Mouse (Mus musculus) layer of hippocampus, adult 2 months (tissue): ENCODE measurements around the gene Msh6. TPM values are rescaled to one million over a fixed set of nuclear protein-coding genes. Genes with fewer than 3 reads are reported as not detected.
"Not testable (repeated sequence)": the region's sequence is repeated elsewhere in the genome, so short reads cannot be mapped to it uniquely, and the experiment has no call there.

ENCODE experiments used
- DNase-seq, 2 experiments: peaks; one replicate each; pipeline ENCODE4 v3.0.0; 2022; ENCODE audit warnings: low spot score in 2 of 2
- H3K27ac ChIP-seq: fragments of 200-600 bp; 2 replicates; pipeline ENCODE4 v1.8.1; 2022
- H3K4me3 ChIP-seq: fragments of 200-600 bp; 2 replicates; pipeline ENCODE4 v1.8.1; 2022; ENCODE audit warnings: mild to moderate bottlenecking
- CTCF ChIP-seq: fragments of 200-600 bp; conservative IDR thresholded peaks from 2 replicates; pipeline ENCODE4 v1.8.1; 2022; ENCODE audit warnings: antibody characterized with exemption, mild to moderate bottlenecking, moderate library complexity
- total RNA-seq, 2 experiments: library from RNA; stranded (reverse); gene quantifications; 2 replicates each; pipeline ENCODE4 v1.2.3; 2021

Gene Msh6
- total RNA-seq, 2 experiments from 2014 or later: 13.5 to 16.4 TPM

DNA sequence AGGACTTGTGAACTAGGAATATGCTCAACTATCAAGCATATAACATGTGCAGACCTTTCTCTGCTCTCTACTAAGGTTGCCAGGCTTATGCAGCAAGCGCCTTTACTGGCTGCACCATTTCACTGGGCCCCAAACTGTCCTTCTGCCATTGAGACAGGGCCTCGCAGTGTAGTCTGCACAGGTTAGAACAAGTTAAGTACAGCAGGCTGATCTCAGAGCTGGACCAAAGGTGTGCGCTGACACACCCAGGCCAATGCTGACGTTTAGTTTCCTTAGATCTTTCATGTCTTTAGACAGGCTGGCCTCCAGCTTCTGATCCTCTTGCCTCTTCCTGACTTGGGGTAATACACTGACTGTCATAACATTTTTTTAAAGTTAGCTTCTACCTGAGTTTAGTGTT, 22.9 kb downstream of the Msh6 start:
- no peak overlapping the region for H3K4me3 ChIP-seq
- H3K27ac ChIP-seq: no peak overlapping the region
- no peak for TF ChIP-seq CTCF
- no peak for DNase-seq

- no peak for DNase-seq
- no peak overlapping the region for H3K27ac ChIP-seq
- H3K4me3 ChIP-seq: no peak overlapping the region
- TF ChIP-seq CTCF: no peak
Observed at GRCm38 (mm10) chr17:88004892-88005291, 30.0 kb downstream of the Msh6 start.

DNA sequence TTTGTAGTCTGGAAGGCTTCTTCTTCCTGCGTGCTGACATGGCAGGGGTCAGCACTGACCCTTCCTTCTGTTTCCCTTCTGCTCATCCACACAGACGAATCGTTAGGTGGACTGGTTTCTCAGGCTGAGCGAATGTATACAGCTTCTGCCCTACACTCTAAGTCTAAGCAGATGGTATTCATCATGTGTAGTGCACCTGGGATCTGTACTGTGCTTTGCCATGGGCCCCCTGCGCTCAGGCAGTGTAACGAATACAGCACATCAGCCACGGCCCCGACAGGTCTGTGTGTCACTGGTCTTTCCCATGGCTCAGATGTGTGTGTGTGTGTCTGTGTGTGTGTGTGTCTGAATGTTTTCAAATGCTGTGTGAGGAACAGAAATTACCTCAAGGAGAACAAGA, 32.1 kb downstream of the Msh6 start:
- DNase-seq: no peak
- TF ChIP-seq CTCF: no peak
- no peak overlapping the region for H3K27ac ChIP-seq
- no peak overlapping the region for H3K4me3 ChIP-seq

- Histone ChIP-seq H3K4me3 (no peak overlapping the region), H3K27ac (no peak overlapping the region)
- no peak for DNase-seq
- TF ChIP-seq CTCF: no peak
Observed at GRCm38 (mm10) chr17:88014456-88014855, 39.6 kb downstream of the Msh6 start.

DNA sequence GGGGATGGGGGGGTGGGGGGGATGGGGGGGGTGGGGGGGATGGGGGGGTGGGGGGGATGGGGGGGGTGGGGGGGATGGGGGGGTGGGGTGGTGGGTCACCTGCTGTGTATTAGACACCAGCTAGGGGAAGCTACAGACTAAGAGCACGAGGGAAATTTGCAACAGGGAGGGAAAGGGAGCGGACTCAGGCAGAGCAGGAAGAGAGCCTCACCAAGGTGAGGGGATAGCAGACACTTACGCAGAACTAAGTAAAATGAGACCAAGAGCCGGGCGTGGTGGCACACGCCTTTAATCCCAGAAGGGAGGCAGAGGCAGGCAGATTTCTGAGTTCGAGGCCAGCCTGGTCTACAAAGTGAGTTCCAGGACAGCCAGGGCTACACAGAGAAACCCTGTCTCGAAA, 41.2 kb downstream of the Msh6 start:
- DNase-seq, H3K27ac ChIP-seq, H3K4me3 ChIP-seq: not testable (repeated sequence)

- Histone ChIP-seq H3K4me3 (no peak overlapping the region), H3K27ac (no peak overlapping the region)
- DNase-seq: no peak
- no peak for TF ChIP-seq CTCF
Observed at GRCm38 (mm10) chr17:88023924-88024323, 49.1 kb downstream of the Msh6 start.

GRCm38 (mm10) chr17:88025227-88025626, 50.4 kb downstream of the Msh6 start:
- H3K4me3 ChIP-seq: no peak overlapping the region
- H3K27ac ChIP-seq: no peak overlapping the region
- DNase-seq: peak; percentile 44 to 50
- TF ChIP-seq CTCF: peak; percentile 86

DNA sequence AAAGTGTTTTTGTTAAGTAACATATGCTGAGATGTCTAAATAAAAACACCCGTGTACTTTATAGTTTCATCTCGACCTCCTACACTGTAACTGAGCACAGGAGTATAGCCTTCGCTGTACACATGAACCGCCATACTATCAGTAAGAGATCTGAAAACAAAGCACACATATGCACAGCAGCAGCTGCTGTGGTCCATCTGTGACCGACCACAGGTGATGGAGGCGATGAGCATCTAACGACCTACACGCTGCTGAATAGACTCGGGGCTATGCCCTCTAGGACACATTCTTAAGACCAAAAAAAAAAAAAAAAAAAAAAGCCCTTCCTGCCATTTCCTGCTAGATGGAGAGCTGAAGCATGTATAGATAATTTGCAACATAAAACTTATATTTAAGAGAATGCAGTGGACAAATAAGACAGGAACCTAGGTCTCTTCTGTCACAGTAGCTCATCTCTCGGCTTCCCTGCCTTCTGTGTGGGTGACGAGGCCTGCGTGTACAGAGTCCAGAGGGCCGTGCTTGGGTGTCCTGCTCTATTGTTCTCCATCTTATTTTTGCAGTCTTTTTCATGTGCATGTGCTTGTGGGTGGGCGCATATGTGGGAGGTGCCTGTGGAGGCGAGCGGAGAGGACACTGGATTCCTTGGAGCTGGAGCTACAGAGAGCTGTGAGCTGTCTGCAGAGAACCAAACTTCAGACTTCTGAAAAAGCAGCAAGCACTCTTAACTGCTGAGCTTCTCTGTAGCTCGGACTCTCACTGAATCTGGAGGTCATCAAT, 54.5 kb downstream of the Msh6 start:
- no peak for TF ChIP-seq CTCF
- H3K27ac ChIP-seq: peak overlapping the region; percentile 44; the same call in 1 of the 2 replicates

DNA sequence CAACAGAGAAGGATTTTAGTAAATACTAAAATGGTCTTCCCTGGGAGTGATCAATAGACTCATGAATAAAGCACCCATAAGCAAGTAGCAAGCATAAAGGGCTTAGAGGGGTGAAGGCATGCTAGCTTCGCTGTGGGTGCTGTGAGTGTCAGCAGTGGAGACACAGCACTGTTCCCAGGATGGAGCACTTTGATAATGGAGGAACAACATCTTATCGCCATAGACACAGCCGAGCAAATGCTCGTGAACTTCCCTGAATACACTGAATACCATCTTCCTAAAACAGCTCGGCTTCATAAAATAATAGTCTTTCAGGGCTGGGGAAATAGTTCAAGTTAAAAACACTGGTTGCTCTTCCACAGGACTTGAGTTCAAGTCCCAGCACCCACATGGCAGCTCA, 56.9 kb downstream of the Msh6 start:
- DNase-seq: no peak
- no peak overlapping the region for H3K27ac ChIP-seq
- no peak overlapping the region for H3K4me3 ChIP-seq
- no peak for TF ChIP-seq CTCF

More for the DNA sequence above, 54.5 kb downstream of the Msh6 start:
- DNase-seq: peak; percentile 20 to 32
- H3K4me3 ChIP-seq: no peak overlapping the region

- no peak for TF ChIP-seq CTCF
Observed at GRCm38 (mm10) chr17:88034418-88034817, 59.6 kb downstream of the Msh6 start.

More at GRCm38 (mm10) chr17:88034418-88034817, 59.6 kb downstream of the Msh6 start:
- no peak for DNase-seq
- no peak overlapping the region for H3K4me3 ChIP-seq
- H3K27ac ChIP-seq: no peak overlapping the region

Other genes starting within 250 kb of the Msh6 start
- gene Kcnk12, start 177.1 kb upstream of the Msh6 start, total RNA-seq: 10 to 100 TPM; 22.8 to 23.2 TPM
- not detected for gene Rpl36-ps4, start 54.1 kb upstream of the Msh6 start, total RNA-seq
- 100 to 1,000 TPM; 119 to 121 TPM for gene Fbxo11, start 90.2 kb downstream of the Msh6 start, total RNA-seq